Mouse (Mus musculus): ENCODE measurements at regions not wholly inside any gene's neighbourhood (a gene's known extent, or its start where the extent isn't known, plus 50 kb on each side); places are given as distances from the start of the nearest gene placed in this dataset.

DNA sequence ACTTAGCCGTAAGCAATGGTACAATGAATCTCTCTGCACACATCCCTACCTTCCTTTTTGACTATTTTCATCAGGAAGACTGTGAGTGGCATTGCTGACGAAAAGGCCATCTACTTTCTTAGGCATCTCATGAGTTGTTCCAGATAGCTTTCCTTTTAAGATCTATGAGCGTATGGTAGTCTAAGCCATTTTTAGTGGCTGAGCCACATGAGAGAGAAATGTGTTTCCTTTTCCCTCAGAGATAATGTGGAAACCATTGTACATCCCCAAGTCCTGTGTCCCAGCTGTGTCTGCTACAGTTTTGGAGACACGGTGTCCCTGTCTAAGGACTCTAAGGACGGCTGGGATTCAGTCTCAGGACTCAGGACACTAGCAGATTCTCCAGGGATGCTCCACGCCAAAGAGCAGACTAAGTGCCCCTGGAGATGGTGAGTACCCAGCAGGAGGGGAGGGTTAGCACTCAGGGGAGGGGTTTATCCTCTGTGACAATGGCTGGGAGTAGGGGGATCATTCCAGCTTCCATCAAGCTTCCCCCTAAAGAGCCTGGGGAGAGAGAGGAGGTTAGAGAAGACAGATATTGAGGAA, 199.0 kb downstream of the Cdca7 start:
- H3K4me1 ChIP-seq (ENCODE audit: control insufficient read depth, insufficient read depth, low read length): 0 out of 2 replicates have a peak, but pooled peaks cover 5% of the 10 kb centered on the region
- H3K4me2 ChIP-seq: no peak overlapping the region; the same call in 1 of the 2 replicates
- no peaks in the 10 kb centered on the region for H3K9me3 ChIP-seq (replicated peaks; ENCODE audit: control insufficient read depth, low read length)
- no peak for ATAC-seq (replicated peaks; ENCODE audit: insufficient number of reproducible peaks, low FRiP score, low TSS enrichment)
- H3K36me3 ChIP-seq (ENCODE audit: control insufficient read depth, insufficient read depth, low read length): no peaks in the 10 kb centered on the region
- H3K27ac ChIP-seq (ENCODE audit: low read depth, low read length): no peak overlapping the region
- no peak overlapping the region for H3K4me3 ChIP-seq (ENCODE audit: low read depth, low read length)
- no peak overlapping the region for H3K9ac ChIP-seq (ENCODE audit: low read depth, low read length)
- H3K27me3 ChIP-seq (ENCODE audit: control insufficient read depth, insufficient read depth, low read length): no peaks in the 10 kb centered on the region
- WGBS (ENCODE audit: insufficient replicate concordance): 45% methylated on average over 6 of the region's 6 CpGs

GRCm38 (mm10) chr2:72677731-72678130, 201.8 kb downstream of the Cdca7 start:
- no peak overlapping the region for H3K4me3 ChIP-seq (ENCODE audit: low read depth, low read length)
- no peak overlapping the region for H3K4me2 ChIP-seq
- ATAC-seq (replicated peaks; ENCODE audit: insufficient number of reproducible peaks, low FRiP score, low TSS enrichment): no peak
- no peak overlapping the region for H3K9ac ChIP-seq (ENCODE audit: low read depth, low read length)
- H3K36me3 ChIP-seq (ENCODE audit: control insufficient read depth, insufficient read depth, low read length): no peaks in the 10 kb centered on the region
- H3K27me3 ChIP-seq (ENCODE audit: control insufficient read depth, insufficient read depth, low read length): no peaks in the 10 kb centered on the region
- H3K4me1 ChIP-seq (ENCODE audit: control insufficient read depth, insufficient read depth, low read length): 0 out of 2 replicates have a peak, but pooled peaks cover 5% of the 10 kb centered on the region
- no peaks in the 10 kb centered on the region for H3K9me3 ChIP-seq (replicated peaks; ENCODE audit: control insufficient read depth, low read length)
- no peak overlapping the region for H3K27ac ChIP-seq (ENCODE audit: low read depth, low read length)
- 80% methylated on average over 8 of the region's 8 CpGs for WGBS (ENCODE audit: insufficient replicate concordance)

- Histone ChIP-seq H3K4me3 (ENCODE audit: low read depth, low read length) (no peak overlapping the region), H3K9ac (ENCODE audit: low read depth, low read length) (no peak overlapping the region), H3K9me3 (replicated peaks; ENCODE audit: control insufficient read depth, low read length) (peaks cover 5% of the 10 kb centered on the region), H3K27ac (ENCODE audit: low read depth, low read length) (no peak overlapping the region), H3K4me1 (ENCODE audit: control insufficient read depth, insufficient read depth, low read length) (no peaks in the 10 kb centered on the region), H3K4me2 (no peak overlapping the region), H3K36me3 (ENCODE audit: control insufficient read depth, insufficient read depth, low read length) (no peaks in the 10 kb centered on the region), H3K27me3 (ENCODE audit: control insufficient read depth, insufficient read depth, low read length) (no peaks in the 10 kb centered on the region)
- no peak for ATAC-seq (replicated peaks; ENCODE audit: insufficient number of reproducible peaks, low FRiP score, low TSS enrichment)
- WGBS (ENCODE audit: insufficient replicate concordance): 50% methylated on average over 4 of the region's 4 CpGs
Measured at GRCm38 (mm10) chr2:72688031-72688430, 212.1 kb downstream of the Cdca7 start.

- ATAC-seq (replicated peaks; ENCODE audit: insufficient number of reproducible peaks, low FRiP score, low TSS enrichment): no peak
- no peaks in the 10 kb centered on the region for H3K27me3 ChIP-seq (ENCODE audit: control insufficient read depth, insufficient read depth, low read length)
- H3K4me3 ChIP-seq (ENCODE audit: low read depth, low read length): no peak overlapping the region
- H3K4me1 ChIP-seq (ENCODE audit: control insufficient read depth, insufficient read depth, low read length): no peaks in the 10 kb centered on the region
- H3K4me2 ChIP-seq: no peak overlapping the region
- H3K27ac ChIP-seq (ENCODE audit: low read depth, low read length): no peak overlapping the region
- WGBS (ENCODE audit: insufficient replicate concordance): 54% methylated on average over 1 of the region's 1 CpGs
- H3K36me3 ChIP-seq (ENCODE audit: control insufficient read depth, insufficient read depth, low read length): no peaks in the 10 kb centered on the region
- H3K9me3 ChIP-seq (replicated peaks; ENCODE audit: control insufficient read depth, low read length): no peaks in the 10 kb centered on the region
- H3K9ac ChIP-seq (ENCODE audit: low read depth, low read length): no peak overlapping the region
Measured at GRCm38 (mm10) chr2:72701081-72701480, 225.1 kb downstream of the Cdca7 start.

DNA sequence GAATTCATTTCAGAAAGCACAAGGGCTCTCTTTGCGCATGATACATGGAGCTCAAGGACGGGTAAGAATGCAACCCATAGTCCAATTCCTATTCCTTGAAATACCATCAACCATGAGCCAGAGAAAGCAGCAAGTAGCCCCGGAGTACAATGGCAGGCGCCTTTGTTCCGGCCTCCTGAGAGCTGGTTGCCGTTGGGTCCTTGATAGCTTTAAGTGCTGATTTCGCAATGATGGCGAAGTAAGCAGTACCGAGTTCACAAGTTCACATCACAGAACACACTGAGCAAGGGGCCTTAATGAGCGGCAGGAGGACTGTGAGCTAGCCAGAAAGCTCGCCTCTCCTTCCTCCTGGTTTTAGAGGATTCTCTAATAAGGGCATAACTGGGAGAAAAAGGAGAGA, 227.3 kb downstream of the Cdca7 start:
- H3K9me3 ChIP-seq (replicated peaks; ENCODE audit: control insufficient read depth, low read length): no peaks in the 10 kb centered on the region
- H3K4me2 ChIP-seq: no peak overlapping the region
- H3K4me3 ChIP-seq (ENCODE audit: low read depth, low read length): no peak overlapping the region
- no peaks in the 10 kb centered on the region for H3K4me1 ChIP-seq (ENCODE audit: control insufficient read depth, insufficient read depth, low read length)
- 66% methylated on average over 11 of the region's 11 CpGs for WGBS (ENCODE audit: insufficient replicate concordance)
- H3K27ac ChIP-seq (ENCODE audit: low read depth, low read length): no peak overlapping the region
- ATAC-seq (replicated peaks; ENCODE audit: insufficient number of reproducible peaks, low FRiP score, low TSS enrichment): no peak
- no peak overlapping the region for H3K9ac ChIP-seq (ENCODE audit: low read depth, low read length)
- H3K36me3 ChIP-seq (ENCODE audit: control insufficient read depth, insufficient read depth, low read length): no peaks in the 10 kb centered on the region
- no peaks in the 10 kb centered on the region for H3K27me3 ChIP-seq (ENCODE audit: control insufficient read depth, insufficient read depth, low read length)

- no peaks in the 10 kb centered on the region for H3K36me3 ChIP-seq (ENCODE audit: control insufficient read depth, insufficient read depth, low read length)
- no peak for ATAC-seq (replicated peaks; ENCODE audit: insufficient number of reproducible peaks, low FRiP score, low TSS enrichment)
- no peak overlapping the region for H3K4me2 ChIP-seq
- H3K9ac ChIP-seq (ENCODE audit: low read depth, low read length): no peak overlapping the region
- no peaks in the 10 kb centered on the region for H3K27me3 ChIP-seq (ENCODE audit: control insufficient read depth, insufficient read depth, low read length)
- H3K9me3 ChIP-seq (replicated peaks; ENCODE audit: control insufficient read depth, low read length): no peaks in the 10 kb centered on the region
- no peaks in the 10 kb centered on the region for H3K4me1 ChIP-seq (ENCODE audit: control insufficient read depth, insufficient read depth, low read length)
- H3K4me3 ChIP-seq (ENCODE audit: low read depth, low read length): no peak overlapping the region
- WGBS (ENCODE audit: insufficient replicate concordance): 86% methylated on average over 13 of the region's 13 CpGs
- H3K27ac ChIP-seq (ENCODE audit: low read depth, low read length): no peak overlapping the region
Measured at GRCm38 (mm10) chr2:72707676-72708659, 232.0 kb downstream of the Cdca7 start.

DNA sequence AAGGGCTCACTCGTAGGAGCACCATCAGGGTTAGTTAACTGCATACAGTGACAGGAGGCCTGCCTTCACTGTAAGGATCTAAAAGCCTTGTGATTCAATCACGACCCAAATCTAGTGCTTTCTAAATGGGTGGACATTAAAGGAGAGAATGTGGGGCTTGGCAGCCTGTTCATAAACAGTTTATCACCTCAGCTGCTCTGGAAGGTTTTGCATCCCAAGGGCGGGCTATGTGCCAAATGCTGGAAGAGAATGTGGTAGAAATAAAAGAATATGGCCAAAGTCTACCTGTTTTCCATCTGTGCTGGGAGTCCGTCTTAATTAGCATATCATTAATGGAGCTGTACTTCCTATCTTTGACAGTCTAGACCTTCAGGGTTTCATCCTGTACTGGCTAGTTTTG, 241.0 kb downstream of the Cdca7 start:
- Histone ChIP-seq H3K4me3 (ENCODE audit: low read depth, low read length) (no peak overlapping the region), H3K9me3 (replicated peaks; ENCODE audit: control insufficient read depth, low read length) (no peaks in the 10 kb centered on the region), H3K27ac (ENCODE audit: low read depth, low read length) (no peak overlapping the region), H3K27me3 (ENCODE audit: control insufficient read depth, insufficient read depth, low read length) (no peaks in the 10 kb centered on the region), H3K9ac (ENCODE audit: low read depth, low read length) (no peak overlapping the region), H3K4me2 (no peak overlapping the region), H3K4me1 (ENCODE audit: control insufficient read depth, insufficient read depth, low read length) (no peaks in the 10 kb centered on the region; the same call in 1 of the 2 replicates), H3K36me3 (ENCODE audit: control insufficient read depth, insufficient read depth, low read length) (no peaks in the 10 kb centered on the region)
- 82% methylated on average over 4 of the region's 4 CpGs for WGBS (ENCODE audit: insufficient replicate concordance)
- ATAC-seq (replicated peaks; ENCODE audit: insufficient number of reproducible peaks, low FRiP score, low TSS enrichment): no peak

DNA sequence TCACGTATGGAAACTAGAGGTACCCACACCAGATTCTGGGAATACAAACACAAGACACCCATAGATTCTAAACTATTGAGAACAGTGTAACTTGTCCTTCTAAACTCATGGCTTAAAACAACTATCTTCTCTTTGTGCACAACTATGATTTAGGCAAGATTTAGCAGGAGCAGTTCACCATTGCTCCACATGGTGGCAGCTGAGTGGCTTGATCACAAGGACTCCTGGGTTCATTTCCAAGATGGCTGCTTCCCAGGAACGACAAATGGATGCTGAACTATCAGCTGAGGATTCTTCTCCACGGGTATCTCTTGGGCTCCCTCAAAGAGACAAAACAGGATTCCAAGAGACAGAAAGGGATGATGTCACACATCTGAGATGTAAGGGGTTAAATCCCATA, 251.5 kb downstream of the Sp3 start:
- H3K27me3 ChIP-seq (ENCODE audit: control insufficient read depth, insufficient read depth, low read length): no peaks in the 10 kb centered on the region
- H3K4me2 ChIP-seq: no peak overlapping the region
- 0 out of 2 replicates have a peak, but pooled peaks cover 3% of the 10 kb centered on the region for H3K4me1 ChIP-seq (ENCODE audit: control insufficient read depth, insufficient read depth, low read length)
- H3K4me3 ChIP-seq (ENCODE audit: low read depth, low read length): no peak overlapping the region
- H3K36me3 ChIP-seq (ENCODE audit: control insufficient read depth, insufficient read depth, low read length): no peaks in the 10 kb centered on the region
- ATAC-seq (replicated peaks; ENCODE audit: insufficient number of reproducible peaks, low FRiP score, low TSS enrichment): no peak
- no peaks in the 10 kb centered on the region for H3K9me3 ChIP-seq (replicated peaks; ENCODE audit: control insufficient read depth, low read length)
- WGBS (ENCODE audit: insufficient replicate concordance): 49% methylated on average over 3 of the region's 3 CpGs
- H3K9ac ChIP-seq (ENCODE audit: low read depth, low read length): no peak overlapping the region
- no peak overlapping the region for H3K27ac ChIP-seq (ENCODE audit: low read depth, low read length)
